Comparison of ENCODE assay signal across 10 mouse cellular contexts in genomic region chr4:107001259-107001810, GRCm38 (mm10).
DNase-seq lines count a peak whose midpoint lies in the region; ATAC-seq and TF ChIP-seq lines count a peak whose summit lies in the region.
"Had no signal": no experiment of that assay in that cellular context is flagged by ENCODE, and none has a peak within 500 bp of the region (broad histone marks: within the 10 kb centered on the region; RNA-seq: fewer than 3 reads in every experiment).

No protein-coding gene starts in this region.

- DNase-seq in kidney, adult 18-20 months: no peak
- no peak for DNase-seq in limb, embryonic 14.5 days (ENCODE audit: low spot score)
- no peak for DNase-seq in c-Kit-positive CD71-positive TER-119-positive erythroid progenitor cells, embryonic 14.5 days (ENCODE audit: low spot score)
- DNase-seq in adrenal gland, adult 8-10 months: no peak
- DNase-seq in left cerebral cortex, postnatal 36 days (ENCODE audit: low spot score in 2 of 2): no peak
- DNase-seq: cerebellum, postnatal 14 days had no signal

- H3K4me3 ChIP-seq in kidney, embryonic 16.5 days (ENCODE audit: low read length): no peak overlapping the region
- no peak overlapping the region for H3K4me3 ChIP-seq in forebrain, embryonic 15.5 days
- no peak overlapping the region for H3K4me3 ChIP-seq in limb, embryonic 14.5 days (replicated peaks; ENCODE audit: low read length)
- H3K4me3 ChIP-seq in neural tube, embryonic 13.5 days: no peak overlapping the region

- no peak for ATAC-seq in kidney, embryonic 16.5 days (ENCODE audit: low FRiP score, low TSS enrichment)
- ATAC-seq in forebrain, embryonic 15.5 days (replicated peaks): no peak; the same call in 1 of the 2 replicates
- no peak for ATAC-seq in limb, embryonic 14.5 days (ENCODE audit: low FRiP score, low read depth)
- ATAC-seq in neural tube, embryonic 13.5 days (ENCODE audit: low read depth): peak; percentile 13; the same call in 1 of the 2 replicates

- intact Hi-C loops in left cerebral cortex, postnatal 36 days (cut with DNase I): no loop called here

- peaks cover 32% of the 10 kb centered on the region for H3K4me1 ChIP-seq in kidney, embryonic 16.5 days (ENCODE audit: insufficient read depth, low read length)
- peaks cover 50% of the 10 kb centered on the region for H3K4me1 ChIP-seq in forebrain, embryonic 15.5 days
- peaks cover 32% of the 10 kb centered on the region for H3K4me1 ChIP-seq in limb, embryonic 14.5 days (ENCODE audit: control insufficient read depth, insufficient read depth, low read length)
- peaks cover 95% of the 10 kb centered on the region for H3K4me1 ChIP-seq in neural tube, embryonic 13.5 days (replicated peaks)

- no peaks in the 10 kb centered on the region for H3K27me3 ChIP-seq in kidney, embryonic 16.5 days (ENCODE audit: insufficient read depth, low read length)
- no peaks in the 10 kb centered on the region for H3K27me3 ChIP-seq in forebrain, embryonic 15.5 days
- H3K27me3 ChIP-seq in limb, embryonic 14.5 days (ENCODE audit: control insufficient read depth, insufficient read depth, low read length): no peaks in the 10 kb centered on the region
- H3K27me3 ChIP-seq in neural tube, embryonic 13.5 days: no peaks in the 10 kb centered on the region

- H3K36me3 ChIP-seq in kidney, embryonic 16.5 days (ENCODE audit: insufficient read depth, low read length): no peaks in the 10 kb centered on the region
- no peaks in the 10 kb centered on the region for H3K36me3 ChIP-seq in forebrain, embryonic 15.5 days
- 0 out of 2 replicates have a peak, but pooled peaks cover 4% of the 10 kb centered on the region for H3K36me3 ChIP-seq in limb, embryonic 14.5 days (ENCODE audit: control insufficient read depth, insufficient read depth, low read length)
- no peaks in the 10 kb centered on the region for H3K36me3 ChIP-seq in neural tube, embryonic 13.5 days

- no peak overlapping the region for H3K27ac ChIP-seq in kidney, embryonic 16.5 days (ENCODE audit: low read length)
- H3K27ac ChIP-seq in forebrain, embryonic 15.5 days (replicated peaks): peak overlapping the region; percentile 24; the same call in 1 of the 2 replicates
- no peak overlapping the region for H3K27ac ChIP-seq in limb, embryonic 14.5 days (replicated peaks; ENCODE audit: low read depth, low read length)
- H3K27ac ChIP-seq in neural tube, embryonic 13.5 days (replicated peaks): peak overlapping the region; percentile 73
- H3K27ac ChIP-seq: macrophage had no signal

- TF ChIP-seq POLR2A in limb, embryonic 14.5 days (IDR thresholded peaks at IDR 0.05; ENCODE audit: borderline replicate concordance, extremely low read depth, insufficient read depth, insufficient read length): no peak

- no peaks in the 10 kb centered on the region for H3K9me3 ChIP-seq in kidney, embryonic 16.5 days (ENCODE audit: low read length)
- no peaks in the 10 kb centered on the region for H3K9me3 ChIP-seq in forebrain, embryonic 15.5 days
- H3K9me3 ChIP-seq in limb, embryonic 14.5 days (ENCODE audit: control insufficient read depth, low read length): no peaks in the 10 kb centered on the region
- H3K9me3 ChIP-seq in neural tube, embryonic 13.5 days: no peaks in the 10 kb centered on the region

- H3K9ac ChIP-seq in kidney, embryonic 16.5 days (replicated peaks; ENCODE audit: low read length): peak overlapping the region; percentile 15; the same call in 1 of the 2 replicates
- H3K9ac ChIP-seq in forebrain, embryonic 15.5 days (replicated peaks): no peak overlapping the region
- peak overlapping the region; percentile 16; the same call in 1 of the 2 replicates for H3K9ac ChIP-seq in limb, embryonic 14.5 days (ENCODE audit: low read depth, low read length, severe bottlenecking)
- no peak overlapping the region for H3K9ac ChIP-seq in neural tube, embryonic 13.5 days

- 47% methylated on average over 5 of the region's 5 CpGs for WGBS in kidney, embryonic 16.5 days
- 75% methylated on average over 5 of the region's 5 CpGs for WGBS in forebrain, embryonic 15.5 days
- 44% methylated on average over 5 of the region's 5 CpGs for WGBS in limb, embryonic 14.5 days
- 60% methylated on average over 5 of the region's 5 CpGs for WGBS in neural tube, embryonic 13.5 days

- H3K4me2 ChIP-seq in kidney, embryonic 16.5 days (replicated peaks; ENCODE audit: low read depth, low read length): no peak overlapping the region
- H3K4me2 ChIP-seq in forebrain, embryonic 15.5 days (replicated peaks): no peak overlapping the region
- H3K4me2 ChIP-seq in limb, embryonic 14.5 days (replicated peaks; ENCODE audit: low read depth, low read length, severe bottlenecking): no peak overlapping the region
- H3K4me2 ChIP-seq in neural tube, embryonic 13.5 days: no peak overlapping the region

Comparison
In these comparisons a context has a peak if more than half of its experiments do, and no peak if none do; other contexts are left out.
1. H3K27ac ChIP-seq: peak in forebrain, embryonic 15.5 days (single experiment) and neural tube, embryonic 13.5 days (single experiment); none in kidney, embryonic 16.5 days (single experiment) and limb, embryonic 14.5 days (single experiment).
2. H3K9ac ChIP-seq: peak in kidney, embryonic 16.5 days (single experiment) and limb, embryonic 14.5 days (single experiment); none in forebrain, embryonic 15.5 days (single experiment) and neural tube, embryonic 13.5 days (single experiment).